In genomic region chr15:88903086-88903485, GRCm38 (mm10) we compare ENCODE assay signal across 17 mouse cellular contexts. TPM values are rescaled to one million over a fixed set of nuclear protein-coding genes. Genes with fewer than 3 reads are reported as not detected.
DNase-seq lines count a peak whose midpoint lies in the region; ATAC-seq and TF ChIP-seq lines count a peak whose summit lies in the region.
"Had no signal": no experiment of that assay in that cellular context is flagged by ENCODE, and none has a peak within 500 bp of the region (broad histone marks: within the 10 kb centered on the region; RNA-seq: fewer than 3 reads in every experiment).

No protein-coding gene starts in this region.

- ATAC-seq in embryonic facial prominence, embryonic 14.5 days (ENCODE audit: low read depth): no peak
- no peak for ATAC-seq in liver, embryonic 12.5 days
- ATAC-seq in granulocyte monocyte progenitor cell, adult 5-6 weeks (replicated peaks; ENCODE audit: poor library complexity, severe bottlenecking): peak; percentile 53
- ATAC-seq in activated CD4-positive, CD25-positive, alpha-beta regulatory T cell, adult 4 months: no peak
- ATAC-seq: midbrain, embryonic 16.5 days had no signal

- no peaks in the 10 kb centered on the region for H3K4me1 ChIP-seq in embryonic facial prominence, embryonic 14.5 days (ENCODE audit: control insufficient read depth, insufficient read depth, low read length)
- H3K4me1 ChIP-seq in embryonic facial prominence, embryonic 10.5 days: no peaks in the 10 kb centered on the region
- peaks cover 13% of the 10 kb centered on the region; the same call in 1 of the 2 replicates for H3K4me1 ChIP-seq in liver, adult 2 months (ENCODE audit: control insufficient read depth, insufficient read depth, low read length)
- H3K4me1 ChIP-seq in liver, embryonic 12.5 days: no peaks in the 10 kb centered on the region
- 0 out of 4 replicates have a peak, but pooled peaks cover 0 to 2% of the 10 kb centered on the region in 2 experiments for H3K4me1 ChIP-seq in ES-E14 (ENCODE audit: control insufficient read depth in 2 of 2, insufficient read depth in 2 of 2, low read length in 2 of 2, poor library complexity in 1 of 2)
- H3K4me1 ChIP-seq: limb, embryonic 15.5 days; neural tube, embryonic 12.5 days had no signal

- no peak overlapping the region for H3K9ac ChIP-seq in embryonic facial prominence, embryonic 14.5 days (ENCODE audit: low read depth, low read length)
- H3K9ac ChIP-seq in liver, adult 2 months (ENCODE audit: low read depth, low read length): no peak overlapping the region
- H3K9ac ChIP-seq in liver, embryonic 12.5 days: no peak overlapping the region
- no peak overlapping the region for H3K9ac ChIP-seq in ES-E14 (ENCODE audit: insufficient read depth, low read depth, low read length, poor library complexity, severe bottlenecking)
- H3K9ac ChIP-seq: limb, embryonic 15.5 days; neural tube, embryonic 12.5 days had no signal

- no peaks in the 10 kb centered on the region for H3K36me3 ChIP-seq in embryonic facial prominence, embryonic 14.5 days (ENCODE audit: control insufficient read depth, insufficient read depth, low read length)
- H3K36me3 ChIP-seq in embryonic facial prominence, embryonic 10.5 days (replicated peaks): no peaks in the 10 kb centered on the region
- H3K36me3 ChIP-seq in liver, adult 2 months (ENCODE audit: control insufficient read depth, insufficient read depth, low read length): no peaks in the 10 kb centered on the region
- H3K36me3 ChIP-seq in liver, embryonic 12.5 days: no peaks in the 10 kb centered on the region
- H3K36me3 ChIP-seq in ES-E14 (ENCODE audit: control insufficient read depth, insufficient read depth, low read length, poor library complexity, severe bottlenecking): no peaks in the 10 kb centered on the region
- H3K36me3 ChIP-seq: limb, embryonic 15.5 days; neural tube, embryonic 12.5 days had no signal

- no peaks in the 10 kb centered on the region for H3K9me3 ChIP-seq in embryonic facial prominence, embryonic 14.5 days (ENCODE audit: control insufficient read depth, low read length)
- no peaks in the 10 kb centered on the region for H3K9me3 ChIP-seq in embryonic facial prominence, embryonic 10.5 days
- H3K9me3 ChIP-seq in liver, embryonic 12.5 days (replicated peaks): no peaks in the 10 kb centered on the region
- no peaks in the 10 kb centered on the region for H3K9me3 ChIP-seq in ES-E14 (ENCODE audit: control insufficient read depth, insufficient read depth, low read depth, low read length)
- H3K9me3 ChIP-seq: limb, embryonic 15.5 days; neural tube, embryonic 12.5 days had no signal

- H3K79me2 ChIP-seq in liver, adult 2 months (ENCODE audit: control insufficient read depth, insufficient read depth, low read length): no peaks in the 10 kb centered on the region

- no peak overlapping the region for H3K4me2 ChIP-seq in embryonic facial prominence, embryonic 14.5 days (ENCODE audit: low read depth, low read length)
- H3K4me2 ChIP-seq in liver, embryonic 12.5 days: no peak overlapping the region
- H3K4me2 ChIP-seq: limb, embryonic 15.5 days; neural tube, embryonic 12.5 days had no signal

- TF ChIP-seq POLR2A in liver, adult 2 months (IDR thresholded peaks at IDR 0.05; ENCODE audit: extremely low read depth, insufficient read depth, low read length): no peak

- H3K27ac ChIP-seq in embryonic facial prominence, embryonic 14.5 days (replicated peaks; ENCODE audit: low read depth, low read length): no peak overlapping the region
- no peak overlapping the region for H3K27ac ChIP-seq in embryonic facial prominence, embryonic 10.5 days (replicated peaks)
- peak overlapping the region; percentile 56 for H3K27ac ChIP-seq in liver, adult 2 months (replicated peaks; ENCODE audit: insufficient read depth, low read depth, low read length)
- no peak overlapping the region for H3K27ac ChIP-seq in liver, embryonic 12.5 days
- H3K27ac ChIP-seq in ES-E14 (ENCODE audit: insufficient read depth, low read depth, low read length, poor library complexity, severe bottlenecking): no peak overlapping the region
- H3K27ac ChIP-seq: limb, embryonic 15.5 days; neural tube, embryonic 12.5 days had no signal

- no peak overlapping the region for H3K4me3 ChIP-seq in embryonic facial prominence, embryonic 14.5 days (ENCODE audit: low read depth, low read length)
- no peak overlapping the region for H3K4me3 ChIP-seq in embryonic facial prominence, embryonic 10.5 days
- no peak overlapping the region for H3K4me3 ChIP-seq in liver, adult 2 months (ENCODE audit: insufficient read depth, low read depth, low read length)
- H3K4me3 ChIP-seq in liver, embryonic 12.5 days: no peak overlapping the region
- no peak overlapping the region for H3K4me3 ChIP-seq in ES-E14 (ENCODE audit: insufficient read depth in 1 of 2, low read depth in 1 of 2, low read length in 2 of 2, poor library complexity in 1 of 2, severe bottlenecking in 1 of 2)
- H3K4me3 ChIP-seq: limb, embryonic 15.5 days; neural tube, embryonic 12.5 days had no signal

- WGBS in embryonic facial prominence, embryonic 14.5 days: 86% methylated on average over 1 of the region's 1 CpGs
- 92% methylated on average over 1 of the region's 1 CpGs for WGBS in embryonic facial prominence, embryonic 10.5 days
- WGBS in liver, adult 2 months: 87% methylated on average over 1 of the region's 1 CpGs
- WGBS in liver, embryonic 12.5 days (ENCODE audit: insufficient replicate concordance): 60% methylated on average over 1 of the region's 1 CpGs

- in situ Hi-C loops in ES-E14 (cut with MboI; ENCODE audit: low sequenced_read_pairs in 2 of 2, unreplicated experiment in 2 of 2): no loop called here

- peak; percentile 8 for DNase-seq in embryonic facial prominence, embryonic 14.5 days (ENCODE audit: low spot score)
- DNase-seq in embryonic facial prominence, embryonic 10.5 days (ENCODE audit: low spot score): no peak
- no peak for DNase-seq in liver, adult 2 months (ENCODE audit: extremely low read depth, low read depth, low spot score)
- no peak for DNase-seq in ES-E14 (ENCODE audit: low read depth, low spot score)
- no peak for DNase-seq in urinary bladder, postnatal 36 days (ENCODE audit: low spot score in 2 of 2)
- DNase-seq: cerebellum, adult 9-10 months; kidney, postnatal 36 days; spleen, adult 18-20 months had no signal

- no peaks in the 10 kb centered on the region for H3K27me3 ChIP-seq in embryonic facial prominence, embryonic 14.5 days (replicated peaks; ENCODE audit: control insufficient read depth, insufficient read depth, low read length)
- no peaks in the 10 kb centered on the region for H3K27me3 ChIP-seq in embryonic facial prominence, embryonic 10.5 days (replicated peaks; ENCODE audit: low read depth, poor library complexity, severe bottlenecking)
- no peaks in the 10 kb centered on the region for H3K27me3 ChIP-seq in liver, adult 2 months (ENCODE audit: control insufficient read depth, insufficient read depth, low read length)
- no peaks in the 10 kb centered on the region for H3K27me3 ChIP-seq in liver, embryonic 12.5 days (replicated peaks)
- H3K27me3 ChIP-seq: limb, embryonic 15.5 days; neural tube, embryonic 12.5 days had no signal

- TF ChIP-seq CTCF in liver, adult 2 months (IDR thresholded peaks at IDR 0.05; ENCODE audit: low read depth, low read length): no peak

TF ChIP-seq in ES-E14, 5 proteins besides CTCF, POLR2A, EP300 and RAD21:
- TF ChIP-seq MAFK (IDR thresholded peaks at IDR 0.05; ENCODE audit: insufficient read depth, low read depth, low read length): 0 out of 2 replicates have a peak, but pooled peaks have one; percentile 20
- no peak for TF ChIP-seq HCFC1 (IDR thresholded peaks at IDR 0.05; ENCODE audit: borderline replicate concordance, insufficient read depth, low read length)

RNA-seq across cellular contexts. Expression of gene Pim3, which starts 41.1 kb away (rescaled TPM):
- polyA plus RNA-seq in embryonic facial prominence, embryonic 14.5 days (2014; fragmentation: Nextera tagmentation; extraction: Ambion mirVana): 38.6 and 45.1 TPM in 2 replicates
- polyA plus RNA-seq in embryonic facial prominence, embryonic 10.5 days (2016; fragmentation: Nextera tagmentation; extraction: Ambion mirVana): 43.6 and 49.0 TPM in 2 replicates
- 59.7 and 68.3 TPM in 2 replicates for total RNA-seq in liver, adult 2 months (2014; rRNA removed)
- polyA plus RNA-seq in liver, adult 2 months (2012; rRNA removed): 17.7 and 31.2 TPM in 2 replicates
- polyA plus RNA-seq in liver, embryonic 12.5 days (2016; fragmentation: Nextera tagmentation; extraction: Ambion mirVana): 22.5 and 23.5 TPM in 2 replicates
- total RNA-seq in ES-E14 (2012; rRNA removed): 159 and 169 TPM in 2 replicates
- total RNA-seq in granulocyte monocyte progenitor cell, adult 5-6 weeks (2014; fragmentation: Nextera tagmentation): 13.8 and 14.6 TPM in 2 replicates
- 13.0 and 21.3 TPM in 2 replicates for total RNA-seq in granulocyte monocyte progenitor cell, adult 5-6 weeks (2017)
- 1 to 10 TPM; 2.6 to 3.6 TPM for polyA plus RNA-seq in activated CD4-positive, CD25-positive, alpha-beta regulatory T cell, adult 4 months (2017; shearing (Covaris generic))

RNA-seq across cellular contexts. Expression of gene Ttll8, which starts 51.1 kb away (rescaled TPM):
- 0.17 TPM in 1 of 2 replicates, not detected in the other for polyA plus RNA-seq in embryonic facial prominence, embryonic 14.5 days (2014; fragmentation: Nextera tagmentation; extraction: Ambion mirVana)
- polyA plus RNA-seq in embryonic facial prominence, embryonic 10.5 days (2016; fragmentation: Nextera tagmentation; extraction: Ambion mirVana): not detected in 2 replicates
- 0.20 and 0.28 TPM in 2 replicates for total RNA-seq in liver, adult 2 months (2014; rRNA removed)
- polyA plus RNA-seq in liver, adult 2 months (2012; rRNA removed): 0.02 and 0.24 TPM in 2 replicates
- polyA plus RNA-seq in liver, embryonic 12.5 days (2016; fragmentation: Nextera tagmentation; extraction: Ambion mirVana): not detected in 2 replicates
- total RNA-seq in ES-E14 (2012; rRNA removed): 0.11 and 0.13 TPM in 2 replicates
- not detected in 2 replicates for total RNA-seq in granulocyte monocyte progenitor cell, adult 5-6 weeks (2014; fragmentation: Nextera tagmentation)
- not detected in 2 replicates for total RNA-seq in granulocyte monocyte progenitor cell, adult 5-6 weeks (2017)
- polyA plus RNA-seq in activated CD4-positive, CD25-positive, alpha-beta regulatory T cell, adult 4 months (2017; shearing (Covaris generic)): not detected
- polyA plus RNA-seq: adrenal gland, adult 2 months; heart, postnatal 0 days; intestine, embryonic 14.5 days; limb, embryonic 15.5 days; neural tube, embryonic 12.5 days had no signal
